Mouse (Mus musculus) heart, embryonic 12.5 days (tissue): ENCODE data around the gene Hspb1. TPM values are rescaled to one million over a fixed set of nuclear protein-coding genes. Genes with fewer than 3 reads are reported as not detected.
A peak's percentile ranks its signal among the peaks of the same experiment; 100 is the strongest.

Source experiments
- ATAC-seq: fragments of 200-750 bp; cut with Nextera tagmentation; 2 replicates; pipeline ENCODE4 v1.8.0; 2017; ENCODE audit warnings: moderate TSS enrichment, moderate library complexity; ENCODE audit not compliant: insufficient number of reproducible peaks, low FRiP score
- H3K27ac ChIP-seq: fragments of 300-500 bp; sonication (generic); 2 replicates; pipeline ENCODE4 v1.5.1; 2016; ENCODE audit warnings: mild to moderate bottlenecking, moderate library complexity; ENCODE audit not compliant: poor library complexity, severe bottlenecking
- H3K27me3 ChIP-seq: fragments of 300-500 bp; sonication (generic); replicated peaks from 2 replicates; pipeline ENCODE4 v1.6.1; 2016; ENCODE audit warnings: mild to moderate bottlenecking, moderate library complexity
- H3K36me3 ChIP-seq: fragments of 300-500 bp; sonication (generic); 2 replicates; pipeline ENCODE4 v1.6.1; 2016; ENCODE audit warnings: mild to moderate bottlenecking, moderate library complexity
- H3K4me1 ChIP-seq: fragments of 300-500 bp; sonication (generic); replicated peaks from 2 replicates; pipeline ENCODE4 v1.6.1; 2016; ENCODE audit warnings: mild to moderate bottlenecking
- H3K4me2 ChIP-seq: fragments of 300-500 bp; sonication (generic); 2 replicates; pipeline ENCODE4 v1.6.1; 2016; ENCODE audit warnings: mild to moderate bottlenecking, moderate library complexity
- H3K4me3 ChIP-seq: fragments of 300-500 bp; sonication (generic); 2 replicates; pipeline ENCODE4 v1.5.1; 2016; ENCODE audit warnings: mild to moderate bottlenecking
- H3K9ac ChIP-seq: fragments of 300-500 bp; sonication (generic); 2 replicates; pipeline ENCODE4 v1.6.1; 2016; ENCODE audit warnings: mild to moderate bottlenecking, moderate library complexity
- H3K9me3 ChIP-seq: fragments of 300-500 bp; sonication (generic); replicated peaks from 2 replicates; pipeline ENCODE4 v1.6.1; 2016; ENCODE audit warnings: mild to moderate bottlenecking, moderate library complexity
- WGBS: fragments of 180-500 bp; shearing (Covaris S2); methylation state at CpG from one replicate; pipeline ENCODE4 v1.1.7; 2016; 5-methylcytosine and 5-hydroxymethylcytosine counted together
- polyA plus RNA-seq: library from polyadenylated mRNA; unstranded; fragments of >200 nt; fragmentation: Nextera tagmentation; extraction: Ambion mirVana; gene quantifications from 2 replicates; pipeline ENCODE4 v1.2.1, GENCODE M21; 2016

The Hspb1 gene
- polyA plus RNA-seq: 916 and 1,021 TPM in 2 replicates

DNA sequence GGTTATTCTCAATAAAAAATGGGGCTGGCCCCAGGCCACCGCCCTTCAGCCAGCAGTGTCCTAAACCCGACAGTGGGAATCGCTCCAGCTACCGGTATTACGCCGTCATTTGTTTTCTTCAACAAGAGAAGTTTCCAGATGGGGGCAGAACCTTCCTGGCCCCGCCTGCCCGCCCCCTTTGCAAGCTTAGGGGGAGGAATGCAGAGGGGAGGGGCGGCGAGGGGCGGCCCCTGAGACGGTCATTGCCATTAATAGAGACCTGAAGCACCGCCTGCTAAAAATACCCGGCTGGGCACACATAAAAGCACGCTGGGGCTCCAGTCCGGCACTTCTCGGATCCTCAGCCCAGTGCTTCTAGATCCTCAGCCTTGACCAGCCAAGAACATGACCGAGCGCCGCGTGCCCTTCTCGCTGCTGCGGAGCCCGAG, at the start of gene Hspb1:
Hspb1 (plus strand) TSS at position 245 of the 428 bp plus-strand sequence.
- peak; percentile 88 for ATAC-seq
- peaks cover 4% of the 10 kb centered on the region; the same call in 1 of the 2 replicates for H3K27me3 ChIP-seq
- no peaks in the 10 kb centered on the region for H3K36me3 ChIP-seq
- WGBS: 1% methylated on average over 24 of the region's 24 CpGs
- peak within 1 kb of the TSS; percentile 67 for H3K4me3 ChIP-seq
- peak within 1 kb of the TSS; percentile 73 for H3K4me2 ChIP-seq
- peak within 1 kb of the TSS; percentile 87 for H3K9ac ChIP-seq
- peak within 1 kb of the TSS; percentile 88 for H3K27ac ChIP-seq
- peaks cover 5% of the 10 kb centered on the region for H3K4me1 ChIP-seq
- no peaks in the 10 kb centered on the region for H3K9me3 ChIP-seq

DNA sequence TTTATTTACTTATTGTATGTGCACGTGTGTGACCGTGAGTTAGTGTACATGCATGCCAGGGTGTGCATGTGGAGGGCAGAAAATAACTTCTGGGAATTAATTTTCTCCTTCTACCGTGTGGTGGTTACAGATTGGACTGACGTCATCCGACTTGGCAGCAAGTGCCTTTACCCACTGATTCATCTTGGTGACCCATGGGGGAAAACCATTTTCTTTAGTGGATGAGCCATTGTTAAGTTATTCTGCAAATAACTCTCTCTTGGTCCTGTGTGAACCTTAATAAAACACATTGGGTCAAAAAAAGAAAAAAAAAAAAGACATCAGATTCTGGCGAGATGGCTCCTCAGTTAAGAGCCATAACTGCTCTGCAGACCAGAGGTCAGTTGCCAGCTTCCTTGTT, 46.1 kb upstream of the Hspb1 start:
- H3K4me3 ChIP-seq: no peak overlapping the region
- 76% methylated on average over 6 of the region's 6 CpGs for WGBS
- peaks cover 46% of the 10 kb centered on the region for H3K27me3 ChIP-seq
- ATAC-seq: no peak
- H3K9ac ChIP-seq: no peak overlapping the region
- no peak overlapping the region for H3K4me2 ChIP-seq
- H3K36me3 ChIP-seq: no peaks in the 10 kb centered on the region
- no peaks in the 10 kb centered on the region for H3K9me3 ChIP-seq
- H3K27ac ChIP-seq: no peak overlapping the region
- no peaks in the 10 kb centered on the region for H3K4me1 ChIP-seq

DNA sequence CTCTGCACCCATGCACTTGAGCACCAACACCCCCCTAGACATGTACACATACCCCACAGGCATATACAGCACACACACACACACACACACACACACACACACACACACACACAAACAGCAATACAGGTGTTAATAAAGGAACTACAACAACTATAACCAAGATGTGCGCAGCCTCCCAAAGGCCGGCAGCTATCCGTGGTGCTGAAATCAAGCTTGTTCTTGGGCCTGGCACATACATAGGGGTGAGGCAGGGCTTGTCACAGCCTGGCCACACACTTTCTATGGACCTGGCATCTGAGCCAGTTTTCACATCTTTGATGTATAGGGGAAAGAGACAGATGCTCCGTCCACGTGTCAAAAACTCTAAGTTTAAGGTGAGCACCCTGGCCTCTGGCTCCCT, 44.3 kb upstream of the Hspb1 start:
- no peak overlapping the region for H3K4me2 ChIP-seq
- 17% methylated on average over 5 of the region's 5 CpGs for WGBS
- no peak overlapping the region for H3K27ac ChIP-seq
- H3K4me3 ChIP-seq: no peak overlapping the region
- H3K9ac ChIP-seq: no peak overlapping the region
- H3K27me3 ChIP-seq: peaks cover 41% of the 10 kb centered on the region
- H3K4me1 ChIP-seq: no peaks in the 10 kb centered on the region
- no peaks in the 10 kb centered on the region for H3K36me3 ChIP-seq
- 0 out of 2 replicates have a peak, but pooled peaks cover 4% of the 10 kb centered on the region for H3K9me3 ChIP-seq
- no peak for ATAC-seq

DNA sequence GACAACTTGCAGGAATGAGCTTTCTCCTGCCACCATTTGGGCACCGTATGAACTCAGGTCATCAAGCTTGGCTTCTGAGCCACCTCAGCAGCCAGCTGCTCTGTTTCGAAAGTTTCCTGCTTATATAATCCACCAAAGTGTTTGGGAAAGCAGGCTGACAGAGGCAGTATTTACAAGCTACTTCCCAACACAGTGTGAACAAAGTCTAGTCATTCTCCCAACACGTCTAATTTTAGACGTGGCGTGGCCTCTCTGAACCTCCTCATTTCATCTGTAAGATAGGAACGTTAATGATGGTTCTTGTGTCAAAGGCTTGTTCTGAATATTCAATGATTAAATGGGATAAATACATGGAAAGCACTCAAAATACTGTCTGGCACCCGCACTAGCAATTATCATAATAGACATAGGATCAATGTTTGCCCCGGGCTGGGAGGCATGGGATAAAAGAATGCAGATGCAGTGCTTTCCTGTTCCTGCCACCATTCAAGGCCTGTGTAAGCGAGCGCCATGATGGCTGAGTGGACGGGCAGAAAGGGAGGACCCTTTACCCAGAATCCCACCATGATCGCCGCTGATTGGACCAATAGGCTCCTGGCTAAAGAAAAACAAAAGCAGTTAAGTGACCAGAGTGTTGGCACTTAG, 41.9 kb upstream of the Hspb1 start:
- no peak overlapping the region for H3K4me2 ChIP-seq
- no peak overlapping the region for H3K4me3 ChIP-seq
- WGBS: 70% methylated on average over 13 of the region's 13 CpGs
- no peak for ATAC-seq
- peaks cover 36% of the 10 kb centered on the region for H3K27me3 ChIP-seq
- H3K4me1 ChIP-seq: peaks cover 1% of the 10 kb centered on the region; the same call in 1 of the 2 replicates
- H3K27ac ChIP-seq: no peak overlapping the region
- H3K9me3 ChIP-seq: 0 out of 2 replicates have a peak, but pooled peaks cover 4% of the 10 kb centered on the region
- no peaks in the 10 kb centered on the region for H3K36me3 ChIP-seq
- H3K9ac ChIP-seq: no peak overlapping the region

DNA sequence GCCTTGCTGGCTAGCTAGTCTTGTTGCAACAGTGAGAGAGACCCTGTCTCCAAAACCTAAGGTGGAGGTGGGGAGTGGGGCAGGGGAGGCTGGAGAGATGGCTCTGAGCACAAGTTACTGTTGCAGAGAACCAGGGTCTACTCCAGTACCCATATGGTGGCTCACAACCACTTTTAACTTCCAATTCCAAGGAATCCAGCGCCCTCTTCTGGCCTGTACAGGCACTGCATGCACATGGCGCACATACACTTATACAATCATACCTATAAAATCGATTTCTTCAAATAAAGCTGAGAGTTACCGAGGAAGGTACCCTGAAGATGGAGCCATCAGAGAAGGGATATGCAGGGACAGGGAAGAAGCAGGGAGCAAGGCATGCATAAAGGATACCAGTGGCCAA, 40.3 kb upstream of the Hspb1 start:
- no peak for ATAC-seq
- H3K27me3 ChIP-seq: peaks cover 44% of the 10 kb centered on the region
- H3K4me3 ChIP-seq: no peak overlapping the region
- H3K27ac ChIP-seq: no peak overlapping the region
- 0 out of 2 replicates have a peak, but pooled peaks cover 4% of the 10 kb centered on the region for H3K9me3 ChIP-seq
- no peaks in the 10 kb centered on the region for H3K36me3 ChIP-seq
- WGBS: 70% methylated on average over 4 of the region's 4 CpGs
- no peak overlapping the region for H3K9ac ChIP-seq
- H3K4me2 ChIP-seq: no peak overlapping the region
- H3K4me1 ChIP-seq: peaks cover 12% of the 10 kb centered on the region; the same call in 1 of the 2 replicates

DNA sequence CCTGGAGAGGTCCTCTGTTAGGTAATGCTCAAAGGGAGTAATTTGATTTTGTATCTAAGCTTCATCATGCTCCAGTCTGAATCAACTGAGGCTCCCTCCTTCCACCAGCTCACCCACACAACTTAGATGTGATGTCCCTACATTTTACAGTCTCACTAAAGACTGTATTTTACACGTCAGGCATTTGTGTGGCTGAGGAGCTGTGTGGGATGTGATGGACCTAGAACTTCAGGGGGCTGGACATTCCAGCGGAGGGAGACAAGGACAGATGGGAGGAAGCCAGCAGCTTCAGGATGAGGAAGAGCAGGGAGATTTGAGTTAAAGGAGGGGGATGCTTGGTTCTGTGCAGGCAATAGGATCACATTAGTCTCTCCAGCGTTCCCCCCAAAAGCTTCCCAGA, 39.8 kb upstream of the Hspb1 start:
- Histone ChIP-seq H3K4me3 (no peak overlapping the region), H3K9ac (no peak overlapping the region), H3K27ac (no peak overlapping the region), H3K4me1 (peaks cover 13% of the 10 kb centered on the region; the same call in 1 of the 2 replicates), H3K36me3 (no peaks in the 10 kb centered on the region), H3K4me2 (no peak overlapping the region), H3K27me3 (peaks cover 44% of the 10 kb centered on the region), H3K9me3 (0 out of 2 replicates have a peak, but pooled peaks cover 4% of the 10 kb centered on the region)
- ATAC-seq: no peak
- WGBS: 80% methylated on average over 3 of the region's 3 CpGs

DNA sequence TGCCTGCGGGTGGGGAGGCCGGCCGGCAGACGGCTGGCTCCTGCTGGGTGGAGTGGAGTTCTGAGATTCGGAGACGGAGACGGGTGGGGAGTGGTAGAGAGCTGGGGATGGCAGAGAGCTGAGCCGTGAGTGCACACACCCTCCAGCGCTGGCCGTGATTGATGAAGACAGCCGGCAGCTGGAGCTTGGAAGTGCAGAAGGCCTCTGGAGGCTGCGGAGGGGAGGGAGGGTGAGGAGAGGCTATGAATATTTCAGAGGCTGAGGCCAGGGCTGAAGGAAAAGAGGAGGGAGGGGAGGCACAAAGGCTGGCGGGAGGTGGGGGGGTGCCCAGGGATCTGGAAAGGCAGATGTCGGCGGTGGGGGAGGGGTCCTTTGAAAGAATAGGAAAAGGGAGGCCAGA, 36.7 kb upstream of the Hspb1 start:
- Histone ChIP-seq H3K4me1 (peaks cover 13% of the 10 kb centered on the region; the same call in 1 of the 2 replicates), H3K4me3 (no peak overlapping the region), H3K36me3 (no peaks in the 10 kb centered on the region), H3K4me2 (peak overlapping the region; percentile 16; the same call in 1 of the 2 replicates), H3K27ac (no peak overlapping the region), H3K9me3 (0 out of 2 replicates have a peak, but pooled peaks cover 4% of the 10 kb centered on the region), H3K27me3 (peaks cover 71% of the 10 kb centered on the region), H3K9ac (no peak overlapping the region)
- no peak for ATAC-seq
- under 1% methylated on average over 15 of the region's 15 CpGs for WGBS

DNA sequence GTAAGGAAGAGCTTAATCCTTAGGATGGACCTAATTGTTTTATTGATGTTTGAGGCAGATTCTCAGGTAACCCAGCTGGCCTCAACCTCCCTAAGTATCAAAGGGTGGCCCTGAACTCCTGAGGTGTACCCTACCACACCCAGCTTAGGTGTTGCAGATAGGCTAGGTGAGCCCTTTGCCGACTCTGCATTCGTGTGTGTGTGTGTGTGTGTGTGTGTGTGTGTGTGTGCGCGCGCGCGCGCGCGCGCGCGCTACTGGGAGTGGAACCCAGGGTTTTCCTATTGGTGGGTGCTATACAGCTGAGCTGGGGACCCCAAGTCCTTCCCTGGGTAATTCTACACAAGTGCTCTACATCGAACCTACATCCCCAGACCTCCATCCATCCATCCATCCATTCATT, 36.2 kb upstream of the Hspb1 start:
- peaks cover 13% of the 10 kb centered on the region; the same call in 1 of the 2 replicates for H3K4me1 ChIP-seq
- no peak for ATAC-seq
- no peaks in the 10 kb centered on the region for H3K36me3 ChIP-seq
- 2% methylated on average over 14 of the region's 14 CpGs for WGBS
- H3K9me3 ChIP-seq: 0 out of 2 replicates have a peak, but pooled peaks cover 4% of the 10 kb centered on the region
- H3K9ac ChIP-seq: no peak overlapping the region
- H3K4me2 ChIP-seq: no peak overlapping the region
- H3K27me3 ChIP-seq: peaks cover 76% of the 10 kb centered on the region
- H3K4me3 ChIP-seq: no peak overlapping the region
- no peak overlapping the region for H3K27ac ChIP-seq

DNA sequence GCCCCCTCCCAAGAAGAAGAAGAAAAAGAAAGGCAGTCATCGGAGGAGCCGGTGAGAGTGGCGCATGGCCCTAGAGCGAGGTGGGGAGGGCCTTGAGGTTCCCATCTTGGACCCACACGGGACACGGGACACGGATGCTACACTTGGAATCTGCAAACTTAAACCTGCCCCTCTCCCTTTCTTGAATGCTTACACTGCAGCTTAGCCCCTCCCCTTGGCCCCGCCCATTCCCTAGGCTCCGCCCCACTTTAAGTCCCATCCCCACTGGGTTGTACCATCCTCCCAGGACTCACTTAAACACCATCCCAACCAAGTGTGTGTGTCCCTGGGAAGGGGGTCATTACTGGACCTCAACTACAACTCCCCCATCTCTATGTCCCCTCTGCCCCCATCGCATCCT, 35.3 kb upstream of the Hspb1 start:
- Histone ChIP-seq H3K9ac (no peak overlapping the region), H3K4me1 (peaks cover 16% of the 10 kb centered on the region; the same call in 1 of the 2 replicates), H3K4me3 (no peak overlapping the region), H3K27ac (no peak overlapping the region), H3K27me3 (peaks cover 85% of the 10 kb centered on the region), H3K9me3 (0 out of 2 replicates have a peak, but pooled peaks cover 3% of the 10 kb centered on the region), H3K4me2 (no peak overlapping the region), H3K36me3 (no peaks in the 10 kb centered on the region)
- WGBS: 6% methylated on average over 10 of the region's 10 CpGs
- ATAC-seq: no peak; the same call in 1 of the 2 replicates

DNA sequence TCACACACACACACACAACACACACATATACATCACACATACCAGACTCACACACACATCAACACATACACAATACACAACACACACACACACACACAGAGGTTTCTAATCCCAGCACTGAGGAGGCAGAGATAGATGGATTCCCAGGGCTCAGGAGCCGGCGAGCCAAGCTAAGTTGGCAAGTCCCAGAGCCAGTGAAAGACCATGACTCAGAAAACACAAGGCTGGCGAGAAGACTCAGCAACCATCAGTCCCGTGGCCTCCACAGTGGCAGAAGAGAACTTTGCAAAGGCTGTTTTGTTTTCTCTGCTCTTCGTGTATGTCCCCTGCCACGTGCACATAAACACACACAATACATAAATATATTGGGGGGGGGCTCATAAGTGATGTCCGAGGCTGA, 34.0 kb upstream of the Hspb1 start:
- no peak for ATAC-seq
- Histone ChIP-seq H3K4me1 (peaks cover 16% of the 10 kb centered on the region; the same call in 1 of the 2 replicates), H3K36me3 (no peaks in the 10 kb centered on the region), H3K9me3 (no peaks in the 10 kb centered on the region), H3K4me2 (no peak overlapping the region), H3K9ac (no peak overlapping the region), H3K27ac (no peak overlapping the region), H3K27me3 (peaks cover 96% of the 10 kb centered on the region), H3K4me3 (no peak overlapping the region)
- WGBS: 57% methylated on average over 7 of the region's 7 CpGs

DNA sequence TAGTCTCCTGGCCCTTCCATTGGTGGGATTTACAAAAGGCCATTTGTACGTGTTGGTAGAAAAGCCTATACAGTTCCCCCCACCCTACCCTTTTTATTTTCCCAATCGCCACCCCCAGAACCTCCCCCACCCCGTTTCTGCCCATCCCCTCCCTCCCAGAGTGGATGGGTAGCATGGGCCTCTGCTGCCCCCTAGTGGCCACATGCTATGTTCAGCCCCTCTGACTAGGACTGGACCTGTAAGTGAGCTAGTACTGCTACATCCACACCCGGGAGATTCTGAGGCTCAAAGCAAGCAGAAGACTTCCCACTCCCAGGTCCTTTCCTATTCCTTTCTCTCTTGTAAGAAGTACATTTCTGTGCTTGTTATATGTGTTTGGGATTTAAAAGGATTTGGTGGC, 32.6 kb upstream of the Hspb1 start:
- Histone ChIP-seq H3K27ac (no peak overlapping the region), H3K4me3 (no peak overlapping the region), H3K9me3 (no peaks in the 10 kb centered on the region), H3K27me3 (peaks cover 93% of the 10 kb centered on the region), H3K4me2 (no peak overlapping the region), H3K4me1 (peaks cover 16% of the 10 kb centered on the region; the same call in 1 of the 2 replicates), H3K9ac (no peak overlapping the region), H3K36me3 (no peaks in the 10 kb centered on the region)
- ATAC-seq: peak; percentile 52; the same call in 1 of the 2 replicates
- under 1% methylated on average over 4 of the region's 4 CpGs for WGBS
